Mouse (Mus musculus) kidney, adult 11 months (tissue): ENCODE data around the gene Psmb10.
"Not testable (repeated sequence)": the region's sequence is repeated elsewhere in the genome, so short reads cannot be mapped to it uniquely, and the experiment has no call there.

Experiments
- DNase-seq: peaks from one replicate; pipeline ENCODE4 v3.0.0; 2022

Gene Psmb10

DNA sequence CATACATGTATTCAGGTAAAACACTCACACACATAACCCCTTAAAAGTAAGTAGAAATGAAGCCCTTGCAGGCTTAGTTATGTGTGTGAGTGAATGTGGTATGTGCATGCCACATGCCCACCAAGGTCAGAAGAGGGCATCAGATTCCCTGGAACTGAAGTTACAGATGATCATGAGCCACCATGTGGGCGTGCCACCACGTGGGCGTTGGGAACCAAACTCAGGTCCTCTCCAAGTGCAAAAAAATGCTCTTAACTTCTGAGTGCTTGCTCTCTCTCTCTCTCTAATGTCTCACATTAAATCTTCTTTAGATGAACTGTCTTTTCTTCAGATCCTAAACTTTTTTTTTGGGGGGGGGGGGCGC, at the start of gene Psmb10:
Gene Psmb10, minus strand, starts transcription at position 139 of the 364 bp plus-strand sequence.
- DNase-seq: peak; percentile 37

DNA sequence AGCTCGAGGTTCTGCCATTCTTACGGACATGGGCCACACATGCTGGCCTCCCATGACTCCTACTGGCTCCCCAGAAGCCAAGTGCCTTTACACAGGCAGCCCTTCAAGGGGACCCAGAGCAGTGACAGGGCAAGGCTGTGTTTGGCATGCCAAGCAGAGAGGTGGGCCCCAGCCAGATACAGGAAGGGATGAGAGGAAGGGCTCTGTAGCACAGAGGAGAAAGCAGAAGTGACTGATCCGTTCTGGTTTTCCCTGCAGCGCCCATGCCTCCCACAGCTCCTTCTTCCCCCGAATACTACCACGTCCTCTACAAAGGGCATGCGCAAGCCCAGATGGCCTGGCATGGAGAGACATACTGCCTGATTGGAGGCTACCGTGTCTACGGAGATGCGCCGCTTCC, 45.2 kb upstream of the Psmb10 start:
- DNase-seq: not testable (repeated sequence)

GRCm38 (mm10) chr8:105981146-105981545, 42.9 kb upstream of the Psmb10 start:
- DNase-seq: no peak

DNA sequence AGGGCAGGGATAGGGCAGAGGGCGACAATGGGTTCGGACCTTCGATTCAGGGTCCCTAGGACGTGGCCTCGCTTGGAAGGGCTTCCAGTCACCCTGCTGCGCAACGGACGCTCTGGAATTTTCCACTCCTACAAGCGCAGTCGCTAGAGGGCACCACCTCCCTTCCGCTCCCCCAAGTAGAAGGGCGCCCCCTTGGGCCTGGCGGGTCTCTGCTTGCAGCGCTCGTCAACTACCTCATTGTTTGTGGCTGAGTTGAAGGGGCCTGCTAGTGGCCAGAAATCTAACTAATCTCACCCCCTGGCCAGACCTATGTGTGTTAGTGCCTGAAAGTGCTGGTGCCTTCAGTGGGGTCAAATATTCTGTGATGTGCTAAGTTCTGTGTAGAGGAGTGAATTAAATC, 41.1 kb upstream of the Psmb10 start, which contains the start of gene Dpep3:
Gene Dpep3, minus strand, starts transcription at position 105 of the 400 bp plus-strand sequence.
- DNase-seq: no peak

DNA sequence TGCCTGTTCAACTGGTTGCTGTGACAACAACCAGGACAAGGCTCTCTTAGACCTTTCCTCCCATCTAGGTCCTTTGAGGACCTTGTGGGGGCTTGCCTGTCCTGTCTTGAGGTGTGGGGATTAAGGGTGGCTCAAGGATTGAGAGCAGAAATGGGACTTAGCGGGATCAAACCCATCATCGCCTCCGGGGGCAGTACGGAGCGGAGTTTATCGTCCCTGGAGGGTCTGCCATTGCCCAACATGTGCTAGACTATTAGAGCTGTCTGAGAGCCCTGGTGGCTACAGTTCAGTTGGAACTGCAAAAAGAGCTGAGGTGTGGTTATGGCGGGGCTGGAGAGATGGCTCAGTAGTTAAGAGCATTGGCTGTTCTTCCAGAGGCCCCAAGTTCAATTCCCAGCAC, 37.1 kb upstream of the Psmb10 start:
- no peak for DNase-seq

DNA sequence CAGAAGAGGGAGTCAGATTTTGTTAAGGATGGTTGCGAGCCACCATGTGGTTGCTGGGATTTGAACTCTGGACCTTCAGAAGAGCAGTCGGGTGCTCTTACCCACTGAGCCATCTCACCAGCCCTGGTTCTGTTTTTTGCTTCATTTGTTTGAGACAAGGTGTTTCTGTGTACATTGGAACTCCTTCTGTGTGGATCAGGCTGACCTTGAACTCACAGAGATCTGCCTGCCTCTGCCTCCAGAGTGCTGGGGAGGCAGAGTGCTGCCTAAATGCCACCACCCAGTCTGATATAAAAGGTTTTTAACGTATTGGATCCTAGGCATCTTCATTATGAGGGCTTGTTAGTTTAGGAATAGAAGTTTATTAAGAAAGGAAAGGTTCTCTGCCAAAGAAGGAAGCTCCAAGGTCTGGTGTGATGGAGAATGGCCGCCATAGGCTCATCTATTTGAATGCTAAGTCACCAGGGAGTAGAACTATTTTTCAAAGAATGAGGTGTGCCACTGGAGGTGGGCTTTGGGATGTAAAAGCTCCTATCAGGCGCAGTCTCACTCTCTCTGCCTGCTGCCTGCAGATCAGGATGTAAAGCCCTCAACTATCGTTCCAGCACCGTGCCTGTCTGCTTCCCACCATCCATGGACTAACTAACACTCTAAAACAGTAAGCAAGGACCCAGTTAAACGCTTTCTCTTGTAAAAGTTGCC, 32.9 kb upstream of the Psmb10 start:
- DNase-seq: no peak

DNA sequence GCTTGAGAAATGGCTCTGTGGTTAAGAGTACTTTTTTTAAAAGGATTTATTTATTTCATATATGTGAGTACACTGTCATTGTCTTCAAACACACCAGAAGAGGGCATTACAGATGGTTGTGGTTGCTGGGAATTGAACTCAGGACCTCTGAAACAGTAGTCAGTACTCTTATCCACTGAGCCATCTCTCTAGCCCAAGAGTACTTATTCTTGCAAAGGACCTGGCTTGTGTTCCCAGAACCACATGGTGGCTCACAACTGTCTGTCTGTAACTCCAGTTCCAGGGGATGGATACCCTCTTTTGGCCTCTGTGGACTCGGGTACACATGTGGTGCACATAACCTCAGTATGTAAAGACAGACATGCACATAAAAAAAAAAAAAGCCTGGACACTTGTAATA, 31.1 kb upstream of the Psmb10 start:
- DNase-seq: no peak

- DNase-seq: no peak
These were observed 28.6 kb upstream of the Psmb10 start for GRCm38 (mm10) chr8:105966692-105967311.

- DNase-seq: peak; percentile 71
These were observed 27.7 kb upstream of the Psmb10 start, which contains the start of gene Slc12a4 for GRCm38 (mm10) chr8:105965905-105966341. TSS of gene Slc12a4 (minus strand) at chr8:105966097.

DNA sequence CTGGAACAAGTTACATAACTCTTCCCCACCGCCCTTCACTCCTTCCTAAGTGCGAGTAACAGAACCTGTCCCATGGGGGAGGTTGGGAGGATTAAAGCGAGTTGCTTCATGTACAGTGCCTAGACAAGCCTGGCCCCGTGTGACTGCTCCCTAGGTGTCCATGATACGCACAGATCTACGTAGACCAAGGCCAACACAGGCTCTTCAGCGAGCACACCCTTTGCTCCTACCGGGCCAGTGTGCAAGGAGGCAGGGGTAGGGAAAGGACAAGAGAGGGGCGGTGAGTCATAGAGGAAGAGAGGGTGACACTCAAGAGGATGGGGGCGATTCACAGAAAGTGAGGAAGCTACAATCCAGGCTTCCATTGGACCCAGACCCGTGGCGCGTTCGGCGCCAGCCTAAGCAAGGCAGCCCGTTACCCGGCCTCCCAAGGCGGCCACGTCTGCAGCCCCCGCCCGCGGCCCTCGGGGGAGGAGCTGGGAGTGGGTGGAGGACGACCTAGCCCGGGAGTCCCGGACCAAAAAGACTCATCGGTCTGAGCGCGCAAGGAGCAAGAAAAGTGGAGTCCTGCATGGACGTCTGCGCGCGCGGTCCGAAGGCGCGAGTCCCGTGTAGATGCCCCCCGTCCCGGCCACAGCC, 27.1 kb upstream of the Psmb10 start:
- peak; percentile 30 for DNase-seq

DNA sequence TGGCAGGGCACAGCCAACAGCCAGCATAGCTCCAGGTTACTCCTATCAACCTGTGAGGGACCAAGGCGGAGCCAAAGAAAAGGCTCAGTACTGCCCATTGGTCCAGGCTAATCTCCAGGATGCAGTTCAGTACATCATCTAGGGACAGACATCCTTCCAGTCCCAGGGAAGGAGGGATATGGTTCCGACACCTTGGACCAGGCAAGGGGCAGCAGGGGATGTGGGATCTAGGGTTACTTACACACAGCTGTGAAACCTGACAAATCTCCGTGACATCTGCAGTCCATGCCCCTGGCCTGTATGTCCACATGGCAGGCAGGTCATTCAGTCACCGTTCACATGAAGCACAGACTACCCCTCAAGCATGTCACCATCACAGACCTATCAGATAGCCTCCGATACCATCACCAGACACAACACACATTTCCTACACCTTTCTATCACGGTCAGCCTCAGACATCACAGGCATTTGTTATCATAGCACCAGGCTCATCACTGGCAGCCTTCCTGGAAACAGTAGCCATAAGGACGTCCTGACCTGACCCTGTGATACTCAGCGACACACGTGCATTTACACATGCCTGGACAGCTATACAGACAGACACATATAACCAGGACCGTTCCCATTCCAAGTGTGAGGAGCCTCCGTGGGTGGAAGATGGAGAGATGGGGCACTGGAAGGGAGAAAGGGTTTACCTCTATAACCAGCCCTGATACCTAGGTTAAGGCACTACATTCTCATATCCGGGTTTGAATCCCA, 26.4 kb upstream of the Psmb10 start:
- no peak for DNase-seq

GRCm38 (mm10) chr8:105961536-105961935, 23.3 kb upstream of the Psmb10 start:
- DNase-seq: no peak

DNA sequence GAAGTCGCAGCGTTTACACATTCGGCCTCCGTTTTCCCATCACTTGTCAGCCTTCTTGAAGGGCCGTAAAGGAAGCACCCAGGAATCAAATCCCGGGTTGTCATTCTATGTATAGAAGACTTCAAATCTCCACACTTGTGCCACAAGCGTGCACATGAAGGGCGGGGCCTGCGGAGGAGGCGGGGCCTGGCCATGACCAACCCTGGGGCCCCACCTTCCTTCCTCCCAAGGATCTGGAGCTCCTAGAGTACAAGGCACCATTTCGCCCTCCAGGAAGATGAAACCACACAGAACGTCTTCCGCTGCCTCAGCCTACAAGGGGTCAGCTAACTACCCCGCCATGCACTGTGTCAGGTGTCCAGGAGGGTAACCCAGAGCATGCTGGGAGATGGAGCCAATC, 22.9 kb upstream of the Psmb10 start:
- DNase-seq: no peak

DNA sequence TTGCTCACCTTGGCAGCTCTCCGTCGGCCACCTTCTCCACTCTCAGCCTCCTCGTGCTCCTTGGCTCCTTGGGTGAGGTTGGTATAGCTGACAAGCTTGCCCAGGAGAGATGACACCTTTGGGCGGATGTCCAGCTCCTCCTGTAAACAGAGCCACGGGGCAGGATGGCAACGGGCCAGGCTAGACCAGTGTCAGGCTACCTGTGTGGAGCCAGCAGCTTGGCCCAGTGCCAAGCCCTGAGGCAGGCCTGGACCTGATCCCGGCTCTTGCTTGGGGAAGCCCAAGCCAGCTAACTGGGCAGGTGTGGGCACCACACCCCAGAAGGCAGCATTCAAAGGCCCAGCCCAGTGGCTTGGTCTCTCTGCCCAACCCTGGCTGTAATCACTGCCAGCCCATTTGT, 21.1 kb upstream of the Psmb10 start:
- DNase-seq: peak; percentile 89

DNA sequence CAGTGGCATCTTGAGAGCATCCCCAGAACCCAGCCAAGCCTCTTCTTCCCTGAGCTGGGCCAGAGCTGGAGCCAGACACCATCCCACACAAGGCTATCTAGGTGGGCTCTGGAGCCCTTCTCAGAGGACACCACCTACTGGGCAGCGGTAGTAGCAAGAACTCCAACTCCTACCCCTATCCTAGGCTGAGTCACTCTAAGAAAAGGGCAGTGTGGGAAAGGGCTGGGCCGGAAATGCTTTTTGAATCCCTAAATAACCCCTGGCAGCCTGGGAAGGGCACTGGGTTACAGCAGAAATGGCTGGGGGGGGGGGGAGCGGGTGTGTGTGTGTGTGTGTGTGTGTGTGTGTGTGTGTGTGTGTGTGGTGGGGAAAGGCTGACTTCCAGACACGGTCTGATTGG, 19.6 kb upstream of the Psmb10 start:
- DNase-seq: peak; percentile 70

- no peak for DNase-seq
These were observed 18.3 kb upstream of the Psmb10 start for GRCm38 (mm10) chr8:105956556-105956955.

GRCm38 (mm10) chr8:105951057-105951659, 12.9 kb upstream of the Psmb10 start:
- peak; percentile 38 for DNase-seq

- no peak for DNase-seq
These were observed 11.1 kb upstream of the Psmb10 start for GRCm38 (mm10) chr8:105949350-105949749.

DNA sequence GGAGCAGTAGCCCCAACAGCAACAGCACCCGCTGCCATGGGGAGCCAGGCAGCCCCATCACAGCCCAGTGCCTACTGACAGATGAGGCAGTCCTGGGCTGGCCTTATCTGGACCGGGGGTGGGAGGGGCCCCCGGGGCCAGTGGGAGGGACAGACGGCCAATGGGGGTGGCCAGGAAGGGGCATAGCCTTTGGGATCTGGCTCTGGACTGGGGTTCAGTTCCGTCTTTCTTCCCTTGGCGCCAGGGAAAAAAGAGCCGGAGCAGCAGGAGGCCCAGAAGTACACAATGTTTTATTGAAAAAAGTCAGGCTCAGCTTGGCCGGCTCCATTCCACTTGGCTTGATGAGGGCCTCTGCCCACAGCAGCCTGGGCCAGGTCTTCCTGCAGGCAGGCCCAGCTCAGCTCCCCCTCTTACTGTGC, 5.1 kb upstream of the Psmb10 start, which contains the start of gene Lcat:
Gene Lcat, minus strand, starts transcription at position 62 of the 419 bp plus-strand sequence.
- DNase-seq: no peak

DNA sequence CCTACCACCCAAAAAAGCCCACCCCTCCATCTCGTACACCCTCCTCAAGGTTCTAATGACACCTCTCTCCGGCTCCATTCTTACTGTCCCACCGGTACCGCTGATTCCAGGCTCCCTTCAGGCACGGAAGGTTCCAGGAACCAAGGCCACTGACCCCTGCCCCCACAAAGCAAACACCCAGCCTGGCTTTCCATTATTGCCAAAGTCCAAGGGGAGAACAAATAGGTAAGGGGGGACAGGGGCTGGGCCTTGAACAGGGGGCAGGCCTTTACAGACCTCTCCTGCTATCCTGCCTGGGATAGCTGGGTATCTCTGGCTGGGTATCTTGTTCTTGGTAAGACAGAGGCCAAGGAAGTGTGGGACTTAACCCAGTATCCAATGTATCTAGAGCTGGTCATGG, 4.3 kb upstream of the Psmb10 start:
- DNase-seq: no peak

GRCm38 (mm10) chr8:105942026-105942425, 3.8 kb upstream of the Psmb10 start:
- no peak for DNase-seq

GRCm38 (mm10) chr8:105937496-105938305, 543 bp downstream of the Psmb10 start:
- peak; percentile 48 for DNase-seq
